Mouse (Mus musculus): ENCODE measurements around the gene Zdhhc14. TPM values are rescaled to one million over a fixed set of nuclear protein-coding genes. Genes with fewer than 3 reads are reported as not detected.
"Not testable (repeated sequence)": the region's sequence is repeated elsewhere in the genome, so short reads cannot be mapped to it uniquely, and the experiment has no call there.

Zdhhc14 gene
- polyA plus RNA-seq, 1 experiment from 2014 or later = 0.60 TPM

DNA sequence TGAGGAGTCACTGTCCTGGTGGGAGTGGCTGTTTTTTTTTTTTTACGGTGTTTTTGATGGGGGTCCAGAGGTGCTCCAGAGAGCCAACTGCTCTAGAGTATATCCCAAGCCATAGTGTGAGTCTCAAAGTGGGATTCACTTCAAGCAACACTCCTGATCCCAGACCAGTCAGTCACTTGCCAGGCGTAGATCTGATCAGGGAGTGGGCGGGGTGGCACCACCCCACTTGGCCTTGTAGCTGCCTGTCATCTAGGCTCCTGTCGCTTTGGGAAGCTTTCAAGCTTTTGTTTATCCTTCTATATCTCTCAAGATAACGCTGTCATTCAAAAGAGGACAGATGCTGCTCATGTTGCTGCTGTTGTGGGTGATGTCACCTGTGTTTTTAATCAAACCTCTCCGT is 130.4 kb downstream of the Zdhhc14 start:
- H3K4me1 ChIP-seq (replicated peaks; ENCODE audit: control insufficient read depth, insufficient read depth, low read length) = no peaks in the 10 kb centered on the region
- no peak overlapping the region for H3K4me3 ChIP-seq (ENCODE audit: low read length)
- no peak overlapping the region for H3K9ac ChIP-seq (ENCODE audit: low read length)
- no peak overlapping the region for H3K27ac ChIP-seq (ENCODE audit: low read length)
- no peak overlapping the region for H3K4me2 ChIP-seq (ENCODE audit: low read depth, low read length)
- 37% methylated on average over 6 of the region's 6 CpGs for WGBS
- no peaks in the 10 kb centered on the region for H3K9me3 ChIP-seq (ENCODE audit: control insufficient read depth, low read length)
- no peaks in the 10 kb centered on the region for H3K27me3 ChIP-seq (ENCODE audit: control insufficient read depth, insufficient read depth, low read depth, low read length)
- no peak for ATAC-seq (ENCODE audit: low read depth)
- H3K36me3 ChIP-seq (ENCODE audit: control insufficient read depth, insufficient read depth, low read length) = no peaks in the 10 kb centered on the region

- Histone ChIP-seq H3K9me3 (ENCODE audit: control insufficient read depth, low read length) (no peaks in the 10 kb centered on the region), H3K36me3 (ENCODE audit: control insufficient read depth, insufficient read depth, low read length) (no peaks in the 10 kb centered on the region), H3K4me3 (ENCODE audit: low read length) (no peak overlapping the region), H3K4me1 (replicated peaks; ENCODE audit: control insufficient read depth, insufficient read depth, low read length) (no peaks in the 10 kb centered on the region), H3K4me2 (ENCODE audit: low read depth, low read length) (no peak overlapping the region), H3K9ac (ENCODE audit: low read length) (no peak overlapping the region), H3K27me3 (ENCODE audit: control insufficient read depth, insufficient read depth, low read depth, low read length) (no peaks in the 10 kb centered on the region), H3K27ac (ENCODE audit: low read length) (no peak overlapping the region)
- ATAC-seq (ENCODE audit: low read depth) = peak; percentile 43; the same call in 1 of the 2 replicates
Observed at GRCm38 (mm10) chr17:5623181-5623580, 130.8 kb downstream of the Zdhhc14 start.

DNA sequence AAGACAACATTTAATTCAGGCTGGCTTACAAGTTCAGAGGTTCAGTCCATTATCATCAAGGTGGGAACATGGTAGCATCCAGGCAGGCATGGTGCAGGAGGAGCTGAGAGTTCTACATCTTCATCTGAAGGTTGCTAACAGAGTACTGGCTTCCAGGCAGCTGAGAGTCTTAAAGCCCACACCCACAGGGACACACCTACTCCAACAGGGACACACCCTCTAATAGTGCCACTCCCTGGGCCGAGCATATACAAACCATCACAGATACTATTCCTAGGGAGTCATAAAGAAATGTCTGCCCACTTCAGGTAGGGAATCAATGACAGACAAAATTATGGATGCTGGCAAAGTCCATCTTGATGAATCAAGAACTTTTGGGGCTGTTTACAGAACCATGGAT is 132.5 kb downstream of the Zdhhc14 start:
- H3K27ac ChIP-seq (ENCODE audit: low read length); H3K4me2 ChIP-seq (ENCODE audit: low read depth, low read length); H3K9ac ChIP-seq (ENCODE audit: low read length); H3K36me3 ChIP-seq (ENCODE audit: control insufficient read depth, insufficient read depth, low read length); H3K27me3 ChIP-seq (ENCODE audit: control insufficient read depth, insufficient read depth, low read depth, low read length); H3K4me1 ChIP-seq (replicated peaks; ENCODE audit: control insufficient read depth, insufficient read depth, low read length); H3K9me3 ChIP-seq (ENCODE audit: control insufficient read depth, low read length); ATAC-seq (ENCODE audit: low read depth); H3K4me3 ChIP-seq (ENCODE audit: low read length): not testable (repeated sequence)
- 69% methylated on average over 1 of the region's 1 CpGs for WGBS

- Histone ChIP-seq H3K27ac (ENCODE audit: low read length) (no peak overlapping the region), H3K36me3 (ENCODE audit: control insufficient read depth, insufficient read depth, low read length) (no peaks in the 10 kb centered on the region)
- 71% methylated on average over 3 of the region's 3 CpGs for WGBS
Observed at GRCm38 (mm10) chr17:5626402-5626801, 134.0 kb downstream of the Zdhhc14 start.

GRCm38 (mm10) chr17:5627664-5628063 is 135.3 kb downstream of the Zdhhc14 start:
- H3K4me2 ChIP-seq (ENCODE audit: low read depth, low read length) = no peak overlapping the region
- WGBS = 87% methylated on average over 5 of the region's 5 CpGs
- no peaks in the 10 kb centered on the region for H3K36me3 ChIP-seq (ENCODE audit: control insufficient read depth, insufficient read depth, low read length)
- H3K9ac ChIP-seq (ENCODE audit: low read length) = no peak overlapping the region
- ATAC-seq (ENCODE audit: low read depth) = no peak
- no peak overlapping the region for H3K4me3 ChIP-seq (ENCODE audit: low read length)
- no peaks in the 10 kb centered on the region for H3K27me3 ChIP-seq (ENCODE audit: control insufficient read depth, insufficient read depth, low read depth, low read length)
- no peaks in the 10 kb centered on the region for H3K4me1 ChIP-seq (replicated peaks; ENCODE audit: control insufficient read depth, insufficient read depth, low read length)
- H3K27ac ChIP-seq (ENCODE audit: low read length) = no peak overlapping the region
- H3K9me3 ChIP-seq (ENCODE audit: control insufficient read depth, low read length) = no peaks in the 10 kb centered on the region

More at GRCm38 (mm10) chr17:5626402-5626801, 134.0 kb downstream of the Zdhhc14 start:
- Histone ChIP-seq H3K4me2 (ENCODE audit: low read depth, low read length) (no peak overlapping the region), H3K4me3 (ENCODE audit: low read length) (no peak overlapping the region), H3K4me1 (replicated peaks; ENCODE audit: control insufficient read depth, insufficient read depth, low read length) (no peaks in the 10 kb centered on the region), H3K27me3 (ENCODE audit: control insufficient read depth, insufficient read depth, low read depth, low read length) (no peaks in the 10 kb centered on the region), H3K9ac (ENCODE audit: low read length) (no peak overlapping the region), H3K9me3 (ENCODE audit: control insufficient read depth, low read length) (no peaks in the 10 kb centered on the region)
- ATAC-seq (ENCODE audit: low read depth) = no peak

- Histone ChIP-seq H3K27me3 (ENCODE audit: control insufficient read depth, insufficient read depth, low read depth, low read length) (no peaks in the 10 kb centered on the region), H3K27ac (ENCODE audit: low read length) (no peak overlapping the region), H3K9ac (ENCODE audit: low read length) (no peak overlapping the region), H3K4me2 (ENCODE audit: low read depth, low read length) (no peak overlapping the region), H3K36me3 (ENCODE audit: control insufficient read depth, insufficient read depth, low read length) (no peaks in the 10 kb centered on the region), H3K4me1 (replicated peaks; ENCODE audit: control insufficient read depth, insufficient read depth, low read length) (no peaks in the 10 kb centered on the region), H3K4me3 (ENCODE audit: low read length) (no peak overlapping the region), H3K9me3 (ENCODE audit: control insufficient read depth, low read length) (no peaks in the 10 kb centered on the region)
- whole genome bisulfite sequencing = 47% methylated on average over 4 of the region's 4 CpGs
- ATAC-seq (ENCODE audit: low read depth) = no peak
Observed at GRCm38 (mm10) chr17:5629651-5630050, 137.3 kb downstream of the Zdhhc14 start.

DNA sequence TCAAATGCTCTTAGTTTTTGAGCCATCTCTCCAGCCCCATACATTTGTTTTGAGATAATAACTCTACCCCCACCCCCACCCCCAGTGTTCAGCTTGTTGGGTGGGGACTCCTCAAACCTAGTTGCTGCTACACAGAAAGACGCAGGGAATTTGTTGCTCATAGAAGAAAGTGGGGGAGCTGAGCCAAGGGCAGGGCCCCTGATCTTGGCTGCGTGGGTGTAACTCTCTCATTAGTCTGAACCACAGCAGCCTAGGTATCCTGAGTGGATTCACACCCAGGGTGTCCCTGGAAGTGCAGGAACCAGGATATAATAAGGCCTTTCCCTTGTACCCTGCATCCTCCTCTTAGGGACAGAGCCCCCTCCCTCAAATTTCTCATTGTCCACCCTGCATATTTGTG is 142.9 kb downstream of the Zdhhc14 start:
- no peak for ATAC-seq (ENCODE audit: low read depth)
- 72% methylated on average over 2 of the region's 2 CpGs for WGBS

GRCm38 (mm10) chr17:5641436-5641835 is 149.1 kb downstream of the Zdhhc14 start:
- Histone ChIP-seq H3K36me3 (ENCODE audit: control insufficient read depth, insufficient read depth, low read length) (no peaks in the 10 kb centered on the region), H3K9ac (ENCODE audit: low read length) (no peak overlapping the region), H3K27me3 (ENCODE audit: control insufficient read depth, insufficient read depth, low read depth, low read length) (no peaks in the 10 kb centered on the region), H3K4me2 (ENCODE audit: low read depth, low read length) (no peak overlapping the region), H3K4me3 (ENCODE audit: low read length) (no peak overlapping the region), H3K9me3 (ENCODE audit: control insufficient read depth, low read length) (no peaks in the 10 kb centered on the region), H3K4me1 (replicated peaks; ENCODE audit: control insufficient read depth, insufficient read depth, low read length) (no peaks in the 10 kb centered on the region), H3K27ac (ENCODE audit: low read length) (no peak overlapping the region)
- no peak for ATAC-seq (ENCODE audit: low read depth)
- WGBS = 84% methylated on average over 8 of the region's 8 CpGs

More for the DNA sequence above, 142.9 kb downstream of the Zdhhc14 start:
- no peaks in the 10 kb centered on the region for H3K27me3 ChIP-seq (ENCODE audit: control insufficient read depth, insufficient read depth, low read depth, low read length)
- H3K9me3 ChIP-seq (ENCODE audit: control insufficient read depth, low read length) = no peaks in the 10 kb centered on the region
- no peaks in the 10 kb centered on the region for H3K36me3 ChIP-seq (ENCODE audit: control insufficient read depth, insufficient read depth, low read length)
- no peaks in the 10 kb centered on the region for H3K4me1 ChIP-seq (replicated peaks; ENCODE audit: control insufficient read depth, insufficient read depth, low read length)
- H3K9ac ChIP-seq (ENCODE audit: low read length) = no peak overlapping the region
- no peak overlapping the region for H3K27ac ChIP-seq (ENCODE audit: low read length)
- H3K4me3 ChIP-seq (ENCODE audit: low read length) = no peak overlapping the region
- no peak overlapping the region for H3K4me2 ChIP-seq (ENCODE audit: low read depth, low read length)

DNA sequence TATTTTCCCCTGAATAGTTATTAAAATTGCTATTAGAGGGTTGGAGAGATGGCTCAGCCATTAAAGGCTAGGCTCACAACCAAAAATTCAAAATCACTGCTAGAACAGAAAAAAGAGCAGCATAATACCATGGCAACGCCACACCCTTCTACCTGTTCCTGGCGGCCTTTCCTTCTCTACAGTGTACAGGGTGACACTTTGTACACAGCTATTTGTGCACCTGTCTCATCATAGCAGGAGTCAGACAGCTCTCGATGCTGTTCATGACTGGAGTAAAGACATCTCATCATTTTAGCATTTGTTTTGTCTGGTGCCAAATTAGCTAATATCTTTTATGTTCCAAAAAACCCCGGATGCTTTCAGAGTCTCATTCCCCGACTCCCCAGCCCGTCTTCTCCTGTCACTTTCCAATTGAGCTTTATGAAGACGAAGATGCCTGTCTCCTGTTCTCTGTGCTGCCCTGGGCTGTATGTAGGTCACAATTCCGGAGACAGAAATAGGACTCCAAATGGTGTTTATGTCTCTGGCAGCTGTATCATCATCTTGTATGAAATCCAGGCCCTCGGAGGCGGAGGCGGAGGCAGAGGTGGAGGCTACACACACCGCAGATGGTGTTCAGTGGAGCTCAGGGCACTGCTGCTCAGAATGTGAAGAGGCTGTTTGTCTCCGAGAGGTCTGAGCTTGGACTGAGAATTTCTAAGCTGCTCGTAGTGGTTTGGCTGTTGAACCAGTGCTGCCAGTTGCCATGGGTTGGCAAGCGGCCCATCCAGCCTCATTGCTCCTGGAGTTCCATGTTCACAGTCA is 150.8 kb downstream of the Zdhhc14 start:
- no peak overlapping the region for H3K4me2 ChIP-seq (ENCODE audit: low read depth, low read length)
- no peaks in the 10 kb centered on the region for H3K27me3 ChIP-seq (ENCODE audit: control insufficient read depth, insufficient read depth, low read depth, low read length)
- H3K4me1 ChIP-seq (replicated peaks; ENCODE audit: control insufficient read depth, insufficient read depth, low read length) = no peaks in the 10 kb centered on the region
- WGBS = 53% methylated on average over 15 of the region's 15 CpGs
- H3K4me3 ChIP-seq (ENCODE audit: low read length) = no peak overlapping the region
- H3K36me3 ChIP-seq (ENCODE audit: control insufficient read depth, insufficient read depth, low read length) = no peaks in the 10 kb centered on the region
- peak; percentile 47; the same call in 1 of the 2 replicates for ATAC-seq (ENCODE audit: low read depth)
- no peak overlapping the region for H3K9ac ChIP-seq (ENCODE audit: low read length)
- H3K27ac ChIP-seq (ENCODE audit: low read length) = no peak overlapping the region
- no peaks in the 10 kb centered on the region for H3K9me3 ChIP-seq (ENCODE audit: control insufficient read depth, low read length)

Data from lung, embryonic 16.5 days (tissue).